In the genomic region with DNA sequence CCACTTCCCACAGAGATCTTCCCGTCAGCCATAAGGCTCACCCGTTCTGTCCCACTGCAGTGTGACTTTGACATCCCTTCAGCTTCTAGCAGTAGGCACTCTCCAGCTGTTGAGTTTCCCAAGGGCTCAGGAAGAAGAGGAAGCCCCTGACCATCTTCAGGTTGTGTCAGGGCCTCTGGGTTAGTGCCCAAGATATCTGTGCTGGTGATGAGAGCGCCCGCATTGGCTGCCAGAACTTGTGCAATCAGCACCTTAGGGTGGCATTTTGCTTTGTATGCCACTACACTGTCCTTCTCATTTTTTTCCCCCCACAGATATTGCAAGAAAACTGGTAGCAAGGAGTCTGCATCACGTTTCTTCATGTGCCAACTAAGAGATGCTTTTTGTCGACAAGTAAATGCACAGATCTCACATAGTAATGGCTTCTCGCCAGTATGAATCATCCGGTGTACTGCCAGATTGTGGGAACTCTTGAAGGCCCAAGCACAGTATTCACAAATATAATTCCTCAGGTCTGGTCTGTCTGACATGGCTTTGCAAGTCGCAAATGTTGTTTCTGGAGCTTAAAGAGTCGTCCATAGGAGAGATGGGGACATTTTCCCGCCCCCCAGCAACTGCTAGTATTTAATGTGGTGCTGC, we compare ENCODE assay signal across 9 mouse cellular contexts. TPM values are rescaled to one million over a fixed set of nuclear protein-coding genes. Genes with fewer than 3 reads are reported as not detected.
DNase-seq lines count a peak whose midpoint lies in the region; ATAC-seq and TF ChIP-seq lines count a peak whose summit lies in the region.
"Had no signal": no experiment of that assay in that cellular context is flagged by ENCODE, and none has a peak within 500 bp of the region (broad histone marks: within the 10 kb centered on the region; RNA-seq: fewer than 3 reads in every experiment).

No protein-coding gene starts in this region.

- H3K9ac ChIP-seq in lung, embryonic 14.5 days = no peak overlapping the region
- no peak overlapping the region for H3K9ac ChIP-seq in stomach, postnatal 0 days (ENCODE audit: low read length)
- no peak overlapping the region for H3K9ac ChIP-seq in midbrain, embryonic 16.5 days (ENCODE audit: low read depth, low read length)

- TF ChIP-seq POLR2A in embryonic fibroblast, embryonic 13.5 days (IDR thresholded peaks at IDR 0.05; ENCODE audit: low read depth, low read length) = no peak

- H3K4me3 ChIP-seq in lung, embryonic 14.5 days (ENCODE audit: low read depth, low read length) = no peak overlapping the region
- no peak overlapping the region for H3K4me3 ChIP-seq in embryonic fibroblast, embryonic 13.5 days (ENCODE audit: insufficient read depth, low read length)
- no peak overlapping the region for H3K4me3 ChIP-seq in stomach, postnatal 0 days (ENCODE audit: low read depth, low read length)
- no peak overlapping the region for H3K4me3 ChIP-seq in midbrain, embryonic 16.5 days (ENCODE audit: low read depth, low read length)
- H3K4me3 ChIP-seq: erythroblast, embryonic 14.5 days had no signal

- no peak for TF ChIP-seq CTCF in lung, embryonic 14.5 days (IDR thresholded peaks at IDR 0.05; ENCODE audit: low read depth)
- no peak for TF ChIP-seq CTCF in embryonic fibroblast, embryonic 13.5 days (IDR thresholded peaks at IDR 0.05; ENCODE audit: borderline replicate concordance, insufficient read depth, low read length)
- no peak for TF ChIP-seq CTCF in stomach, postnatal 0 days (IDR thresholded peaks at IDR 0.05; ENCODE audit: low read depth)

- no peak for TF ChIP-seq EP300 in stomach, postnatal 0 days (optimal IDR thresholded peaks at IDR 0.05)

- no peak overlapping the region for H3K27ac ChIP-seq in lung, embryonic 14.5 days (ENCODE audit: low read depth)
- H3K27ac ChIP-seq in embryonic fibroblast, embryonic 13.5 days (ENCODE audit: insufficient read depth, low read length) = peak overlapping the region; percentile 50; the same call in 1 of the 2 replicates
- H3K27ac ChIP-seq in stomach, postnatal 0 days (replicated peaks) = no peak overlapping the region
- no peak overlapping the region for H3K27ac ChIP-seq in midbrain, embryonic 16.5 days (ENCODE audit: low read length)

- H3K36me3 ChIP-seq in lung, embryonic 14.5 days (ENCODE audit: insufficient read depth) = no peaks in the 10 kb centered on the region
- no peaks in the 10 kb centered on the region for H3K36me3 ChIP-seq in stomach, postnatal 0 days (ENCODE audit: control insufficient read depth, insufficient read depth, low read length)
- H3K36me3 ChIP-seq in midbrain, embryonic 16.5 days (ENCODE audit: control insufficient read depth, insufficient read depth, low read length) = no peaks in the 10 kb centered on the region

- no peak overlapping the region for H3K4me2 ChIP-seq in lung, embryonic 14.5 days
- H3K4me2 ChIP-seq in stomach, postnatal 0 days (replicated peaks; ENCODE audit: low read depth) = peak overlapping the region; percentile 85; the same call in 1 of the 2 replicates
- no peak overlapping the region for H3K4me2 ChIP-seq in midbrain, embryonic 16.5 days (ENCODE audit: low read length)

- WGBS in lung, embryonic 14.5 days = 59% methylated on average over 11 of the region's 11 CpGs
- 53% methylated on average over 11 of the region's 11 CpGs for WGBS in stomach, postnatal 0 days
- 67% methylated on average over 11 of the region's 11 CpGs for WGBS in midbrain, embryonic 16.5 days

- H3K27me3 ChIP-seq in lung, embryonic 14.5 days (ENCODE audit: insufficient read depth, low read length) = peaks cover 21% of the 10 kb centered on the region
- no peaks in the 10 kb centered on the region for H3K27me3 ChIP-seq in stomach, postnatal 0 days (ENCODE audit: control insufficient read depth, insufficient read depth, low read length)
- H3K27me3 ChIP-seq in midbrain, embryonic 16.5 days (ENCODE audit: control insufficient read depth, insufficient read depth, low read depth, low read length) = peaks cover 4% of the 10 kb centered on the region; the same call in 1 of the 2 replicates

- H3K4me1 ChIP-seq in lung, embryonic 14.5 days (ENCODE audit: insufficient read depth) = no peaks in the 10 kb centered on the region
- H3K4me1 ChIP-seq in embryonic fibroblast, embryonic 13.5 days (ENCODE audit: control insufficient read depth, insufficient read depth, low read length) = peaks cover 9% of the 10 kb centered on the region; the same call in 1 of the 2 replicates
- no peaks in the 10 kb centered on the region for H3K4me1 ChIP-seq in stomach, postnatal 0 days (replicated peaks; ENCODE audit: control insufficient read depth, insufficient read depth)
- H3K4me1 ChIP-seq in midbrain, embryonic 16.5 days (ENCODE audit: control insufficient read depth, insufficient read depth, low read length) = no peaks in the 10 kb centered on the region; the same call in 1 of the 2 replicates

- ATAC-seq in frontal cortex, adult (ENCODE audit: low TSS enrichment) = peak; percentile 88
- no peak for ATAC-seq in lung, embryonic 14.5 days (ENCODE audit: insufficient read depth)
- no peak for ATAC-seq in stomach, postnatal 0 days (ENCODE audit: low FRiP score, low TSS enrichment)
- no peak for ATAC-seq in midbrain, embryonic 16.5 days
- ATAC-seq: lung, postnatal 0 days had no signal

- no peak for DNase-seq in frontal cortex, postnatal 10 days (ENCODE audit: low spot score in 2 of 2)
- peak; percentile 15 for DNase-seq in lung, embryonic 14.5 days
- no peak for DNase-seq in lung, adult 18-20 months
- no peak for DNase-seq in stomach, postnatal 0 days (ENCODE audit: low spot score)

- H3K9me3 ChIP-seq in lung, embryonic 14.5 days (ENCODE audit: low read depth, low read length) = no peaks in the 10 kb centered on the region
- H3K9me3 ChIP-seq in stomach, postnatal 0 days (ENCODE audit: control insufficient read depth, low read length) = no peaks in the 10 kb centered on the region
- no peaks in the 10 kb centered on the region for H3K9me3 ChIP-seq in midbrain, embryonic 16.5 days (replicated peaks; ENCODE audit: control insufficient read depth, low read length, poor library complexity, severe bottlenecking)

RNA-seq across cellular contexts. Expression of a gene that starts 8.2 kb away (rescaled TPM):
- polyA plus RNA-seq in lung, embryonic 14.5 days (2014; fragmentation: Nextera tagmentation; extraction: Ambion mirVana) = 34.2 and 39.2 TPM in 2 replicates
- 27.6 and 38.2 TPM in 2 replicates for polyA plus RNA-seq in embryonic fibroblast, embryonic 13.5 days (2011; ENCODE audit: insufficient read length, low read depth, missing spikeins)
- 36.3 and 36.8 TPM in 2 replicates for polyA plus RNA-seq in stomach, postnatal 0 days (2015; fragmentation: Nextera tagmentation; extraction: Ambion mirVana)
- 54.7 and 65.8 TPM in 2 replicates for polyA plus RNA-seq in midbrain, embryonic 16.5 days (2015; fragmentation: Nextera tagmentation; extraction: Ambion mirVana)

RNA-seq across cellular contexts. Expression of a gene that starts 28.9 kb away (rescaled TPM):
- 0.57 and 0.97 TPM in 2 replicates for polyA plus RNA-seq in lung, embryonic 14.5 days (2014; fragmentation: Nextera tagmentation; extraction: Ambion mirVana)
- polyA plus RNA-seq in embryonic fibroblast, embryonic 13.5 days (2011; ENCODE audit: insufficient read length, low read depth, missing spikeins) = 3.7 and 7.3 TPM in 2 replicates
- polyA plus RNA-seq in stomach, postnatal 0 days (2015; fragmentation: Nextera tagmentation; extraction: Ambion mirVana) = 1.6 and 2.2 TPM in 2 replicates
- polyA plus RNA-seq in midbrain, embryonic 16.5 days (2015; fragmentation: Nextera tagmentation; extraction: Ambion mirVana) = 1.6 and 2.1 TPM in 2 replicates
- polyA plus RNA-seq: erythroblast, embryonic 14.5 days had no signal

RNA-seq across cellular contexts. Expression of a gene that starts 35.6 kb away (rescaled TPM):
- polyA plus RNA-seq in lung, embryonic 14.5 days (2014; fragmentation: Nextera tagmentation; extraction: Ambion mirVana) = 53.6 and 53.8 TPM in 2 replicates
- 36.8 and 38.8 TPM in 2 replicates for polyA plus RNA-seq in embryonic fibroblast, embryonic 13.5 days (2011; ENCODE audit: insufficient read length, low read depth, missing spikeins)
- 19.0 and 20.5 TPM in 2 replicates for polyA plus RNA-seq in stomach, postnatal 0 days (2015; fragmentation: Nextera tagmentation; extraction: Ambion mirVana)
- 59.5 and 63.2 TPM in 2 replicates for polyA plus RNA-seq in midbrain, embryonic 16.5 days (2015; fragmentation: Nextera tagmentation; extraction: Ambion mirVana)

RNA-seq across cellular contexts. Expression of a gene that starts 35.7 kb away (rescaled TPM):
- polyA plus RNA-seq in lung, embryonic 14.5 days (2014; fragmentation: Nextera tagmentation; extraction: Ambion mirVana) = 268 and 272 TPM in 2 replicates
- 179 and 190 TPM in 2 replicates for polyA plus RNA-seq in embryonic fibroblast, embryonic 13.5 days (2011; ENCODE audit: insufficient read length, low read depth, missing spikeins)
- 221 and 222 TPM in 2 replicates for polyA plus RNA-seq in stomach, postnatal 0 days (2015; fragmentation: Nextera tagmentation; extraction: Ambion mirVana)
- polyA plus RNA-seq in midbrain, embryonic 16.5 days (2015; fragmentation: Nextera tagmentation; extraction: Ambion mirVana) = 224 and 230 TPM in 2 replicates
